Mouse (Mus musculus) thymus, postnatal 14 days (tissue): ENCODE measurements at regions not wholly inside any gene's neighbourhood (a gene's known extent, or its start where the extent isn't known, plus 50 kb on each side); places are given as distances from the start of the nearest gene placed in this dataset.

ENCODE experiments used
- DNase-seq: peaks from one replicate; pipeline ENCODE4 v3.0.0; 2021

- DNase-seq: no peak
Observed at GRCm38 (mm10) chr8:93691375-93691774, 118.4 kb upstream of the Gnao1 start.

GRCm38 (mm10) chr8:93691826-93692225 is 117.9 kb upstream of the Gnao1 start:
- no peak for DNase-seq

DNA sequence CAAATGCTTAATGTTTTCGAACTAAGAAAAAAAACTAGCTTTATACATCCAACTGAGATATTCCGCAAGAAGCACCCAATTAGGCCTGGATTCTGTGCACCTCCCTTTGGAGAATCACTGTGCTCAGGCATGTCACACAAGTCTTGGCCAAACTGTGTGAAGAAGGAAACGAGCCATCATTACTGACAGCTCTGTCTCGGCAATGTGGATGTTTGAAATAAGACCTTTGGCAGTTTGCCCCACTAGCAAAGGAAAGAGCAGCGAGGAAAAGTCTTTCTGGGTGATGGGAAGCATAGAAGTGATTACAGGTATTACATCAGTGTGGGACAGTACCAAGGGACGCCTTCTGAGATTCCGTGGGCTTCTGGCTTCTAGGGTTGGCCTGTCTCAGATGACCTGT is 112.6 kb upstream of the Gnao1 start:
- no peak for DNase-seq

DNA sequence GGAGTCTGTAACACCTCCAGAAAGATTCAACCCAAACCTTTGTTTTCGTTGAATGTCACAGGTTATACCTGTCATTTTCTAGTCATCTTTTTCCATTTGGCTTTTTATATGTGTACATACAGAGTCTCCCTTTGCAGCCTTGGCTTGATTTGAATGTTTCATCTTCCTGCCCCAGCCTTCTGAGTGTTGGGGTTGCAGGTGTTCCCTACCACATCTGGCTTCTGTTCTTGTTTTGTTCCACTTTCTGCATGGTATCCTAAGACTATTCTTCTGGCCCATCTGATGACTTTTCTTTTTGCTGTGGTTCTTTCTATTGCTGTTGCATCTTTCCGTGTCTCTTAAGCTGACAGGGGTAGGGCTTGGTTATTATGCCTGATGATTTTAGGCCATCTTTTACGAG is 111.3 kb upstream of the Gnao1 start:
- DNase-seq: no peak

DNA sequence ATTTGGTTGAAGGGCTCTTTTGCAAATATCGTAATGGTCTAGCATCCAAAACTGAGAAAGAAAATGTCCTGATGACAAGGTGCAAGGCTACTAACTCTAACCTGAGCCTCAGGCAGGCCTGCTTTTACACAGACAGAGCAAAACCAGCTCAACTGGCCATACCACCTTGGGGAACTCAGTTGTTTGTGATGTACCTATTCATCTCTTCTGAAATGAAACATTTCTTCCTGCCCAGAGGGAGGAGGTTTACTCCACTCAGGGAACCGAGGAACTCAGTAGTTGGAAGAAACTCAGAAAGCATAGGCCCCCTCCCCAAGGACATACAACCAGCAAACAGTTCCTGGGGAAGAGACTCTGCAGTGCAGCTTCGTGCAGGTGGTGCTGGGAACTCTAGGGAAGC is 108.4 kb upstream of the Gnao1 start:
- DNase-seq: no peak

DNA sequence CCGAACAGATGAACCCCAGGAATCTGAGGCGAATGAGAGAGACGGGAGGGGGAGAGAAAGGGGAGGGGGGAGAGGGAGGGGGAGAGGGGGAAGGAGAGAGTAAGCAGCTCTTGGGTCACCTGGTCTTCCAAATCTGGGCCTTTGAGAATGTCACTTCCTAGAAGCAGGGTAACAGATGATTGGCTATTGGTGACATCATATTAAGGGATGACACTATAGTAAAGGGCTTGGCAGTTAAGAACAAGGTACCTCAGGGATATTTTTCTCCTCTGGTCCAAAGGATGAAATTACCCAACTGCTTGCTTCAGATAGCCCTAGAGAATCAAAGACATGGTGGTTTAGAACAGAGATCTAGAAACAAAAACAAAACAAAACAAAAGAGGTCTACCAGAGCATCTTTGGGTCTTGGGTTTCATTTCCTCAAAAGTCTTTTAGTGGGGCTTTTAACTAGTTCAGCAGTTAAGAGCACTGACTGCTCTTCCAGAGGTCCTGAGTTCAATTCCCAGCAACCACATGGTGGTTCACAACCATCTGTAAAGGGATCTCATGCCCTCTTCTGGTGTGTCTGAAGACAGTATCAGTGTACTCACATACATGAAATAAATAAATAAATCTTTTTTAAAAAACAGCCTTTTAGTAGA is 97.6 kb upstream of the Gnao1 start:
- no peak for DNase-seq

- no peak for DNase-seq
Observed at GRCm38 (mm10) chr8:93713221-93713620, 96.5 kb upstream of the Gnao1 start.

- DNase-seq: no peak
Observed at GRCm38 (mm10) chr8:93724896-93725489, 84.8 kb upstream of the Gnao1 start.

DNA sequence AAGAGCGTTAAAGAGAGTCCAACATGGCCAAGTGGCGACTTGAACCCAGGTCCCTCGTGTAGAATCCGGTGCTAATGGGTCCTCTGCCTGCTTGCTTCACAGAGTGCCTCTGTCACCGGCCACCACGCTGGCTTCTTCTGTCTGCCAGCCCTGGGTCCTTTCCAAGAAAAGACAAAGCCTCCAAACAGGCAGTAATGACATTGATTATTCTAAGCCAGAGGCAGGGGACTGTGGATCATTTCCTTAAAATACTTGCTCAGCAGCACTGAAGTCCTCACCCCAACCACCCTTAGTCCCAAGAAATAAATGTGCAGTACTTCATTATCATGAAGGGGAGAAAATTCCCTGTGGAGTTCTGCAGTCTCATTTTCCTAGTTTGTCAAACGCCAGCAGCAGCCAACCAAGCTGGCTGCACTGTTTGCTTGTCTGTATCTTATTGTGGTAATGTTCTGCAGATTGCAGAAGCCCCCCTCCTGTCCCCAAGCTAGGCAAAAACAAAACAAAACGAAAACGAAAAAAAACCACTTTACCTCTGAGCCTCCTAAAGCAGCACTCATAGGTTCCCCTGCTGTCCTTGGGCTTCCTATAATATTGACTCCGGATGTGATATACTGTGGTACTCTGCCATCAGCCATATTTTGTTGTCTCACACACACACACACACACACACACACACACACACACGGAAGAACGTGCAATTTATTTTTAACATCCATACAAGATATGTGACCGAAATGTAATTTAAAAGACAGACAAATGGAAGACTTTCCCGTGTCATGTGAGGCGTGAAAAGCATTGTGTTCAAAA is 80.4 kb upstream of the Gnao1 start:
- DNase-seq: no peak

DNA sequence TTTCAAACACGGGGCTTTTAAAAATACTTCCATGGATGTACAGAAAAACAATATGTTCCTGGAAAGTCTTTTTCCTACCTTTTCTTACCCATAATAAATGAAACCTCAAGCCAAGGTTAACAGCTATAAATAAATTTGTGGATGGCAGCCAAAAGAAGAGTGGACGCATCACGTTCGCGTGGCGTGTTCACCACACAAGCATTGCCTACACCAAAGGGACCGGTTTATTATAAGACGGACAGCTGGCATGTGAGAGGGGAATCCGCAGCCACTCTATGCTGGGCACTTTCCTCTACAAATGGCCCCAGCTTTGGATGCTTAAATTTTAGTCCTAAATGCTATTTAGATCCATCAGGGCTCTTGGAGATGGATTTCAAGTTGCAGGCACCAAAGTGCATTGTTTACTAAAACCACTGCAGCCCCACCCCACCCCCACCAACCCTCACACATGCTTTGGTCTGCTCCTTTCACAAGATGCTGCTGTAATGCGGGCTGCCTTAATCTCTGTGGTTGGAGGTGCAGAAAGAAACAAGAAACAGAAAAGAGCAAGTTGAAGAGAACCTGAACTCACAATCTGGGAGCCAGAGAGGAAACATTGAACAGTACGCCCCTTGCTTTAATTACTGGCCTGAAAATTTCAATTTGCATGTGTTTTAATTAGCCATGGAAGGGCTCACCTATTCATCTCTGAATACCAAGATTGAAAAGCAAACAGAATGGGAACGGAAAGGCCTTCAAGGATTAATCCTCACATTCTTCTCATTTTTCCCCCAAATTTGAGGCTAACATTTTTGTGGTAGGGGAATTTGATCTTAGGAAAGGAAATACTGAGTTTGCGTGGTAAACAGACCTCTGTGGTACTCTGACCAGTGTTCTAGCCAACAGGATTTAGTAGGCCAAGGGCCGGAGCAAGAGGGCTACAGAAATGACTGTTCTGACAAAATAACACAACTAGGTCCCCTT is 78.7 kb upstream of the Gnao1 start:
- DNase-seq: no peak

DNA sequence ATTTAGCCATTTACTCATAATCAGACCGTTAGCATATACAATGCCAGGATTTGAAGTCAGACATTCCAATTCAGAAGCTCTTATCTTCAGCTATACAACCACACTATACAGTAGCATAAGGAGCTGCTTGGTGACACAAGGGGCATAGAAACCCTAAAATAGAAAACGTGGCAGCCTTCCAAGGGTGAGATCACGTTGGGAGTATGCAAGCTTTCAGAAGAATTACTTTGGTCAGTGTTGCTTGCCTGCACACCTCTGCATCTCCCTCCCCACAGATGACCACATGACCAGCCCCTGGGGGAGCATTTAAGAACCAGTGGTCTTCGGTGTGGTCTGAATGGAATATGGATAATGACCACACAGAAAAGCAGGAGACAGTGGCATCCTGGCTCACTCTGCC is 74.9 kb upstream of the Gnao1 start:
- DNase-seq: no peak

GRCm38 (mm10) chr8:93740281-93740680 is 69.5 kb upstream of the Gnao1 start:
- no peak for DNase-seq

DNA sequence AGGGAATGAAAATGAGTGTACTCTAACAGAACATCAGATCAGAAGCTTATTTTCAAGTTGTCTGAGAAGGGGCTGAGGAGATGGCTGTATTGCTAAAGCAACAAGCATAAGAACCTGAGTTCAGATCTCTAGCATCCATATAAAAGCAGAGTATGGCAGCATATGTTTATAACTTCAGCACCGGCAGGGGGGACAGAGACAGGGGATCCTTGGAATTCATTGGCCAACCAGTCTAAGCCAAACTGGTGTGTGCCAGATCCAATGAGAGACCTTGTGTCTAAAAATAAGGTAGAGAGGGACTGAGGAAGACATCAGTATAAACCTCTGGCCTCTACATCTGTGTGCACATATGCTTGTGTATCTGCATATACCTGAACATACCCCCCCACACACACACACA is 61.0 kb upstream of the Gnao1 start:
- DNase-seq: no peak

DNA sequence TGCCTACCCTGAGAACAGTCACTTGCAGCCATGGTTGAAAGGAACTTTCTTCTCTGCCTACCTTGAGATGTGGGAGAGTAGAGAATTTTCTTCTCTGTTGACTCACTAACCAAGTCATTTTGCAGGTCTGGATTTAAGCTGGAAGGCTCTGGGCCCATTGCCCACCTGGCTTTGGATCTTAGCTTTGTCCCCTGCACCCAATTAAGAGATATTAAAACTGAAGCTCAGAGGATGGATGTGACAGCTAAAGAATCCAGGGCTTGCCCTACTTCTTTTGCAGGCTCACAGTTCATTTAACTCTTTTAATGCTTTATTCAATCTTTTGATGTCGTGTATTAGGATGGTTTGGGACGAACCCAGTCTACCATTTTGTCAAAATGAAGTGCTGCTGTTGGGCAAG is 58.8 kb upstream of the Gnao1 start:
- no peak for DNase-seq

DNA sequence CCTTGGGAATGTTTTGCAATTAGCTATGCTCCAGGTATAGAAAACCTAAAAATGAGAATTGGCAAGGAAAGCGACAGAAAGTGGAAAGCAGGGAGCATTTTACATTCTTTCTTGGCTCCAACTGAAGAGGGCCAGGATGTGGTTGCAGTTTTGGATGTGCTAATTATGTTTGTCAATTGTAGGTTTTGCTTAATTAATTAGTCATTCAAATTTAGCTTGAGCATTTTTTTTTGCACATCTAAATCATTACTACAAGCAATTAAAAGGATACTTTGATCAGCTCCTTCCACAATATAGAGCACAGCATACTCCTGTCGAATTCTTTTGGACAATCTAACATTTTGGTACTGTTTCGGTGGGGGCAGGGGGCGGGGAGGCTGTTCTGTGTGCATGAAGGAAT is 53.8 kb upstream of the Gnao1 start:
- DNase-seq: no peak
